Mouse (Mus musculus) embryonic facial prominence, embryonic 11.5 days (tissue): ENCODE results near the gene Bet1l. TPM values are rescaled to one million over a fixed set of nuclear protein-coding genes. Genes with fewer than 3 reads are reported as not detected.

Experiments used
- ATAC-seq: fragments of 200-750 bp; cut with Nextera tagmentation; replicated peaks from 2 replicates; pipeline ENCODE4 v1.8.0; 2017; ENCODE audit warnings: low read depth; ENCODE audit not compliant: insufficient number of reproducible peaks, low FRiP score, low TSS enrichment
- DNase-seq: peaks from one replicate; pipeline ENCODE4 v3.0.0-alpha.2; 2015; ENCODE audit warnings: low spot score
- H3K27ac ChIP-seq: fragments of 300-500 bp; sonication (generic); replicated peaks from 2 replicates; pipeline ENCODE4 v1.5.1; 2014; ENCODE audit warnings: mild to moderate bottlenecking, low read depth, low read length, control low read depth
- H3K27me3 ChIP-seq: fragments of 300-500 bp; sonication (generic); 2 replicates; pipeline ENCODE4 v1.6.1; 2014; ENCODE audit warnings: mild to moderate bottlenecking, low read length, moderate library complexity, mixed read lengths; ENCODE audit not compliant: control insufficient read depth, insufficient read depth
- H3K36me3 ChIP-seq: fragments of 300-500 bp; sonication (generic); replicated peaks from 2 replicates; pipeline ENCODE4 v1.6.1; 2014; ENCODE audit warnings: low read depth, mild to moderate bottlenecking, low read length, moderate library complexity, mixed read lengths; ENCODE audit not compliant: control insufficient read depth, insufficient read depth
- H3K4me1 ChIP-seq: fragments of 300-500 bp; sonication (generic); 2 replicates; pipeline ENCODE4 v1.6.1; 2014; ENCODE audit warnings: low read length, mixed read lengths; ENCODE audit not compliant: control insufficient read depth, insufficient read depth
- H3K4me2 ChIP-seq: fragments of 300-500 bp; sonication (generic); 2 replicates; pipeline ENCODE4 v1.6.1; 2014; ENCODE audit warnings: low read depth, mild to moderate bottlenecking, control low read depth, low read length, moderate library complexity
- H3K4me3 ChIP-seq: fragments of 300-500 bp; sonication (generic); 2 replicates; pipeline ENCODE4 v1.5.1; 2014; ENCODE audit warnings: low read depth, low read length, control low read depth
- H3K9ac ChIP-seq: fragments of 300-500 bp; sonication (generic); replicated peaks from 2 replicates; pipeline ENCODE4 v1.6.1; 2014; ENCODE audit warnings: mild to moderate bottlenecking, control low read depth, low read length
- H3K9me3 ChIP-seq: fragments of 300-500 bp; sonication (generic); replicated peaks from 2 replicates; pipeline ENCODE4 v1.6.1; 2016; ENCODE audit warnings: mild to moderate bottlenecking, low read length, inconsistent platforms, mixed read lengths; ENCODE audit not compliant: control insufficient read depth
- WGBS: fragments of 180-500 bp; shearing (Covaris S2); extraction: QIAGEN DNeasy Blood & Tissue Kit; methylation state at CpG from one replicate; pipeline ENCODE4 v1.1.7; 2014; 5-methylcytosine and 5-hydroxymethylcytosine counted together
- polyA plus RNA-seq: library from polyadenylated mRNA; unstranded; fragments of >200 nt; fragmentation: Nextera tagmentation; extraction: Ambion mirVana; gene quantifications from 2 replicates; pipeline ENCODE4 v1.2.1, GENCODE M21; 2014

The Bet1l gene
- 22.9 and 31.8 TPM in 2 replicates for polyA plus RNA-seq

GRCm38 (mm10) chr7:140857550-140858505 lies at the start of gene Bet1l:
Bet1l (minus strand) TSS chr7:140857577.
- Histone ChIP-seq H3K36me3 (peaks cover 17% of the 10 kb centered on the region), H3K27me3 (no peaks in the 10 kb centered on the region), H3K9ac (peak within 1 kb of the TSS; percentile 87), H3K4me1 (peaks cover 2% of the 10 kb centered on the region), H3K9me3 (no peaks in the 10 kb centered on the region), H3K4me3 (peak within 1 kb of the TSS; percentile 74), H3K4me2 (peak within 1 kb of the TSS; percentile 98), H3K27ac (peak within 1 kb of the TSS; percentile 66)
- WGBS: 41% methylated on average over 39 of the region's 40 CpGs
- DNase-seq (no peak), ATAC-seq (peak; percentile 11; the same call in 1 of the 2 replicates)

GRCm38 (mm10) chr7:140907131-140907530 lies 49.8 kb upstream of the Bet1l start:
- H3K4me1 ChIP-seq: no peaks in the 10 kb centered on the region; the same call in 1 of the 2 replicates
- H3K4me2 ChIP-seq: no peak overlapping the region
- DNase-seq (no peak), ATAC-seq (no peak)
- no peaks in the 10 kb centered on the region for H3K27me3 ChIP-seq
- no peak overlapping the region for H3K9ac ChIP-seq
- no peaks in the 10 kb centered on the region for H3K36me3 ChIP-seq
- no peak overlapping the region for H3K27ac ChIP-seq
- 85% methylated on average over 13 of the region's 13 CpGs for WGBS
- no peak overlapping the region for H3K4me3 ChIP-seq
- H3K9me3 ChIP-seq: no peaks in the 10 kb centered on the region

GRCm38 (mm10) chr7:140905642-140906081 lies 48.3 kb upstream of the Bet1l start:
- 78% methylated on average over 2 of the region's 2 CpGs for WGBS
- ATAC-seq (no peak), DNase-seq (no peak)
- Histone ChIP-seq H3K4me3 (no peak overlapping the region), H3K27ac (no peak overlapping the region), H3K9ac (no peak overlapping the region), H3K4me2 (no peak overlapping the region), H3K36me3 (no peaks in the 10 kb centered on the region), H3K9me3 (no peaks in the 10 kb centered on the region), H3K4me1 (no peaks in the 10 kb centered on the region; the same call in 1 of the 2 replicates), H3K27me3 (no peaks in the 10 kb centered on the region)

- H3K27ac ChIP-seq: no peak overlapping the region
- H3K9ac ChIP-seq: 0 out of 2 replicates have a peak overlapping the region, but pooled peaks have one; percentile 2
Measured at GRCm38 (mm10) chr7:140903212-140903611, 45.8 kb upstream of the Bet1l start.

GRCm38 (mm10) chr7:140902036-140902875 lies 44.9 kb upstream of the Bet1l start:
- Histone ChIP-seq H3K9me3 (no peaks in the 10 kb centered on the region), H3K27me3 (no peaks in the 10 kb centered on the region), H3K9ac (no peak overlapping the region), H3K4me1 (no peaks in the 10 kb centered on the region), H3K4me2 (no peak overlapping the region), H3K4me3 (no peak overlapping the region), H3K36me3 (peaks cover 5% of the 10 kb centered on the region), H3K27ac (no peak overlapping the region)
- no peak for ATAC-seq
- WGBS: 54% methylated on average over 15 of the region's 15 CpGs
- DNase-seq: peak; percentile 30

More at GRCm38 (mm10) chr7:140903212-140903611, 45.8 kb upstream of the Bet1l start:
- Histone ChIP-seq H3K27me3 (no peaks in the 10 kb centered on the region), H3K36me3 (no peaks in the 10 kb centered on the region; the same call in 1 of the 2 replicates), H3K4me1 (no peaks in the 10 kb centered on the region), H3K4me2 (no peak overlapping the region), H3K9me3 (no peaks in the 10 kb centered on the region), H3K4me3 (no peak overlapping the region)
- 25% methylated on average over 13 of the region's 13 CpGs for WGBS
- 0 out of 2 replicates have a peak, but pooled peaks have one; percentile 44 for ATAC-seq
- DNase-seq: peak; percentile 81

GRCm38 (mm10) chr7:140900220-140900619 lies 42.8 kb upstream of the Bet1l start, which contains the start of gene Cox8b:
Cox8b (minus strand) TSS chr7:140900446.
- ATAC-seq (no peak), DNase-seq (no peak)
- Histone ChIP-seq H3K4me1 (no peaks in the 10 kb centered on the region), H3K9me3 (no peaks in the 10 kb centered on the region), H3K4me3 (no peak within 1 kb of the TSS), H3K27ac (no peak within 1 kb of the TSS), H3K27me3 (no peaks in the 10 kb centered on the region), H3K9ac (no peak within 1 kb of the TSS), H3K36me3 (peaks cover 9% of the 10 kb centered on the region), H3K4me2 (no peak within 1 kb of the TSS)
- WGBS: 87% methylated on average over 10 of the region's 10 CpGs

- no peaks in the 10 kb centered on the region for H3K9me3 ChIP-seq
- WGBS: 78% methylated on average over 3 of the region's 3 CpGs
- no peak overlapping the region for H3K4me3 ChIP-seq
- no peak overlapping the region for H3K4me2 ChIP-seq
- H3K27ac ChIP-seq: no peak overlapping the region
- no peaks in the 10 kb centered on the region for H3K27me3 ChIP-seq
- peaks cover 13% of the 10 kb centered on the region for H3K36me3 ChIP-seq
- DNase-seq (no peak), ATAC-seq (no peak)
- H3K9ac ChIP-seq: no peak overlapping the region
- H3K4me1 ChIP-seq: no peaks in the 10 kb centered on the region
Measured at GRCm38 (mm10) chr7:140899121-140899520, 41.7 kb upstream of the Bet1l start.
